Mouse (Mus musculus): ENCODE results near the gene Dusp8.

The Dusp8 gene

GRCm38 (mm10) chr7:142056601-142057061 is 39.0 kb downstream of the Dusp8 start:
- no peak for DNase-seq (ENCODE audit: extremely low read depth, insufficient read length, low spot score)

GRCm38 (mm10) chr7:142055431-142055830 is 40.2 kb downstream of the Dusp8 start:
- no peak for DNase-seq (ENCODE audit: extremely low read depth, insufficient read length, low spot score)

- DNase-seq (ENCODE audit: extremely low read depth, insufficient read length, low spot score), result no peak
These were observed 45.1 kb downstream of the Dusp8 start for GRCm38 (mm10) chr7:142050536-142050935.

GRCm38 (mm10) chr7:142045932-142046331 is 49.7 kb downstream of the Dusp8 start:
- no peak for DNase-seq (ENCODE audit: extremely low read depth, insufficient read length, low spot score)

- no peak for DNase-seq (ENCODE audit: extremely low read depth, insufficient read length, low spot score)
These were observed 50.3 kb downstream of the Dusp8 start for GRCm38 (mm10) chr7:142045344-142045743.

GRCm38 (mm10) chr7:142040756-142041155 is 54.9 kb downstream of the Dusp8 start:
- no peak for DNase-seq (ENCODE audit: extremely low read depth, insufficient read length, low spot score)

GRCm38 (mm10) chr7:142037553-142038170 is 58.0 kb downstream of the Dusp8 start:
- no peak for DNase-seq (ENCODE audit: extremely low read depth, insufficient read length, low spot score)

- no peak for DNase-seq (ENCODE audit: extremely low read depth, insufficient read length, low spot score)
These were observed 60.4 kb downstream of the Dusp8 start for GRCm38 (mm10) chr7:142035048-142035811.

GRCm38 (mm10) chr7:142034198-142034597 is 61.4 kb downstream of the Dusp8 start:
- DNase-seq (ENCODE audit: extremely low read depth, insufficient read length, low spot score), result peak; percentile 33

GRCm38 (mm10) chr7:142030073-142030472 is 65.6 kb downstream of the Dusp8 start:
- DNase-seq (ENCODE audit: extremely low read depth, insufficient read length, low spot score), result no peak

Data from 3134 (cell line).